Mouse (Mus musculus) lung, embryonic 14.5 days (tissue): Measurements from ENCODE around the gene Dok5. TPM values are rescaled to one million over a fixed set of nuclear protein-coding genes. Genes with fewer than 3 reads are reported as not detected.

Experiments used
- ATAC-seq: fragments of 200-750 bp; cut with Nextera tagmentation; 2 replicates; pipeline ENCODE4 v1.8.0; 2017; ENCODE audit warnings: mild to moderate bottlenecking, moderate TSS enrichment, moderate library complexity; ENCODE audit not compliant: insufficient read depth
- DNase-seq: peaks from one replicate; pipeline ENCODE4 v3.0.0-alpha.2; 2015
- H3K27ac ChIP-seq: fragments of 300-500 bp; sonication (generic); 2 replicates; pipeline ENCODE4 v1.5.1; 2014; ENCODE audit warnings: low read depth, mild to moderate bottlenecking, moderate library complexity
- H3K27me3 ChIP-seq: fragments of 300-500 bp; sonication (generic); 2 replicates; pipeline ENCODE4 v1.6.1; 2014; ENCODE audit warnings: low read length, control low read depth; ENCODE audit not compliant: insufficient read depth
- H3K36me3 ChIP-seq: fragments of 300-500 bp; sonication (generic); 2 replicates; pipeline ENCODE4 v1.6.1; 2014; ENCODE audit warnings: control low read depth; ENCODE audit not compliant: insufficient read depth
- H3K4me1 ChIP-seq: fragments of 300-500 bp; sonication (generic); 2 replicates; pipeline ENCODE4 v1.6.1; 2014; ENCODE audit warnings: antibody characterized with exemption, control low read depth; ENCODE audit not compliant: insufficient read depth
- H3K4me2 ChIP-seq: fragments of 300-500 bp; sonication (generic); 2 replicates; pipeline ENCODE4 v1.6.1; 2014; ENCODE audit warnings: mild to moderate bottlenecking
- H3K4me3 ChIP-seq: fragments of 300-500 bp; sonication (generic); 2 replicates; pipeline ENCODE4 v1.5.1; 2014; ENCODE audit warnings: low read depth, low read length
- H3K9ac ChIP-seq: fragments of 300-500 bp; sonication (generic); 2 replicates; pipeline ENCODE4 v1.6.1; 2014
- H3K9me3 ChIP-seq: fragments of 300-500 bp; sonication (generic); 2 replicates; pipeline ENCODE4 v1.6.1; 2016; ENCODE audit warnings: low read depth, low read length, control low read depth
- CTCF ChIP-seq: IDR thresholded peaks from 2 replicates; pipeline ENCODE4 v1.5.1; 2016; ENCODE audit warnings: antibody characterized with exemption, low read depth
- WGBS: fragments of 180-500 bp; shearing (Covaris S2); extraction: QIAGEN DNeasy Blood & Tissue Kit; methylation state at CpG from one replicate; pipeline ENCODE4 v1.1.7; 2014; 5-methylcytosine and 5-hydroxymethylcytosine counted together
- polyA plus RNA-seq: library from polyadenylated mRNA; unstranded; fragments of >200 nt; fragmentation: Nextera tagmentation; extraction: Ambion mirVana; gene quantifications from 2 replicates; pipeline ENCODE4 v1.2.1, GENCODE M21; 2014

Gene Dok5
- 0.83 and 2.1 TPM in 2 replicates for polyA plus RNA-seq

DNA sequence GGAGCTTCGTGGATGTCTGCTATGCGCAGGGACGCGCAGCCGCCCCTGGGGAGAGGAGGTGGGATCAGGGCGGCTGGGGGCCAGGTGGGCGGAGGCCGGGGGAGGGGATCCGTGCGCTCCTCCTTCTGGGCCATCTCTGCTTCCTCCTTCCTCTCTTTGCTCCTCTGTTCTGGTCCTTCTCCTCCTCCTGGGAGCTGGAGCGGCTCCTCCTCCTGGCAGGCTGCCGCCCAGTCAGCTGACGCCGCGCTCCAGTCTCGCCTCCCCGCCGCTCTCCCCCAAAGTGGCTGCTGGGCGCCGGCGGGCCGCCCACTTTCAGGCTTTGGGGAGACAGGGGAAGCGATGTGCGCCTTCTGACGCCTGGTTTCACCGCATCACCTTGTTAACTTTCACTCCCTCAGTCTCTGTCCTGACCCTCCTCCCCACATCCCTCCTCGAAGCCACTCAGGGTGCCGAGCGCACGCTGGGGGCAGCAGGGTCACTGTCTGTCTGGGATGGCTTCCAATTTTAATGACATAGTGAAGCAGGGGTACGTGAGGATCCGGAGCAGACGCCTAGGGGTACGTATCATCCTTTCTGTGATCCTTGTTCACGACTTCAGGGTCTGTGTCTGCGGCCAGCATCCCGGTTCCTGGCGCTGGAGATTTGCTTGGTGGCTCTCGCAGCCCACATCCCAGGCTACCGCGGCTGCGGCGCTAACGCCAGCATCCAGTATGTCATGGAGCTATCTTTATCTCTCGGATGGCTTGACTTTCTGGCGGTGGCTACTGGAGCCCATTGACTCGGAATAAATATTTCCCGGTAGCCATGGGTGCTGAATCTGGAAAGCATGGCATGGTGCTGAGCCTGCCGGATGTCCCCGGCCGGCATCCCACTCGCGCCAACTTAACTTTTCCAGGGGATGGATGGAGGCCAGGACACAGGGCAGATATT lies at the start of gene Dok5:
Dok5 (plus strand) TSS at position 176 of the 930 bp plus-strand sequence.
- Histone ChIP-seq H3K4me3 (peak within 1 kb of the TSS; percentile 46), H3K36me3 (no peaks in the 10 kb centered on the region), H3K4me1 (no peaks in the 10 kb centered on the region; the same call in 1 of the 2 replicates), H3K27me3 (peaks cover 19% of the 10 kb centered on the region), H3K27ac (no peak within 1 kb of the TSS), H3K9me3 (no peaks in the 10 kb centered on the region), H3K9ac (peak within 1 kb of the TSS; percentile 49), H3K4me2 (peak within 1 kb of the TSS; percentile 89)
- WGBS = 2% methylated on average over 45 of the region's 53 CpGs
- ATAC-seq (peak; percentile 93), DNase-seq (peak; percentile 90)
- 0 out of 2 replicates have a peak, but pooled peaks have one; percentile 5 for TF ChIP-seq CTCF

DNA sequence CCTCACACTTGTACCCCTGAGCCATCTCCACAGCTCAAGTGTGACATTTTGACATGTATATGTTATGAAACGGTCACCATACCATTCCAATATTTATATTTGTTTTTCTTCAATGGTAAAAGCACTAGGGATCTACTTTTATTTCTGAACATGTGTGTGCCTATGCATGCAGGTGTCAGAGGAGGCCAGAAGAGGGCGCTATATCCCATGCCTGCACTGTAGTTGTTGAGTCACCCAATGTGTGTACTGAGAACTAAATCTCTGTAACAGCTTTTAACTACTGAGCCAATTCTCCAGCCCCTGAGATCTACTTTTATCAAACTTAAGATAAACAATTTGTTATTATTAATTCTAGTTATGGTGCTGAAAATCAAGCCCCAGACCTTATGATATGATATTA lies 48.2 kb upstream of the Dok5 start:
- no peak overlapping the region for H3K4me2 ChIP-seq
- no peak overlapping the region for H3K27ac ChIP-seq
- H3K9me3 ChIP-seq = no peaks in the 10 kb centered on the region
- DNase-seq (peak; percentile 13), ATAC-seq (no peak)
- no peaks in the 10 kb centered on the region for H3K27me3 ChIP-seq
- TF ChIP-seq CTCF = peak; percentile 47; the same call in 1 of the 2 replicates
- H3K36me3 ChIP-seq = no peaks in the 10 kb centered on the region
- H3K9ac ChIP-seq = no peak overlapping the region
- no peak overlapping the region for H3K4me3 ChIP-seq
- WGBS = 66% methylated on average over 2 of the region's 2 CpGs
- no peaks in the 10 kb centered on the region for H3K4me1 ChIP-seq

DNA sequence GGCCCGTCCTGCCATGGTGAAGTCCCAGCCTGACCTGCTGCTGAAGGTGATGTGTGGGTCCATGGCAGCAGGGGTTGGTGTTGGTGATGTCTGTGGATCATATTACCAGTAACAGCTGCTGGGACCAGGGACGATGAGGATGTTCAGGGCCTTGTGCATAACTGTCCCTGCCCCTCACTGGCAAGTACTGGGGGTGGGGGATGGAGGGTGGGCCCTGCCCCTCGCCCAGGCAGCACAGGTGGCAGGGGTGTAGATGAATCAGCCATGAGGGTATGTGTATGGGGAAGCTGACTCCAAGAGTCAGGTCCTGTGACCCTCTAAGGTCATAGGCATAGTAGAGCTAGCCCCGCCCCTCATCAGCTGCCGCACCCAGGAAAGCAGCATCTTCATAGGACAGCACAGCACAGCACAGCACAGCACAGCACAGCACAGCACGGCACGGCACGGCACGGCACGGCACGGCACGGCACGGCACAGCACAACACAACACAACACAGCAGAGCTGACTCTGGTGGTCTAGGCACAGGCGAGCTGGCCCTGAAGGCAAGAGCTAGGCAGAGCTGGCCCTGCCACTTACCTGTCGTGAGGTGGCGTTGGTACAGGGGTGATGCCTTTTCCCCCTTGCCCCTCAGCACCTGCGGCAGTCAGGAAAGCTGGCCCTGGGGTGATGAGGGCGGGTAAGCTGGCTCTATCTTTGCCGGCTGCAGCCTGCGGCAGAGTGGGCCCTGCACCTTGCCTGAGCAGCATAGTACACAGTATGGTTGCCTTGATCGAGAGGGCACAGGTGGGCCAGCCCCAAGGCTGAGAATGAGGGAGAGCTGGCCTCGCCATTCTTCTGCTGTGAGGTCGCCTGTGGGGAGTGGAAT lies 36.3 kb upstream of the Dok5 start:
- no peak overlapping the region for H3K27ac ChIP-seq
- TF ChIP-seq CTCF = no peak
- H3K9me3 ChIP-seq = no peaks in the 10 kb centered on the region
- DNase-seq (no peak), ATAC-seq (peak; percentile 28; the same call in 1 of the 2 replicates)
- no peaks in the 10 kb centered on the region for H3K4me1 ChIP-seq
- H3K36me3 ChIP-seq = no peaks in the 10 kb centered on the region
- WGBS = 75% methylated on average over 23 of the region's 23 CpGs
- no peak overlapping the region for H3K4me3 ChIP-seq
- no peak overlapping the region for H3K4me2 ChIP-seq
- H3K9ac ChIP-seq = no peak overlapping the region
- H3K27me3 ChIP-seq = no peaks in the 10 kb centered on the region

DNA sequence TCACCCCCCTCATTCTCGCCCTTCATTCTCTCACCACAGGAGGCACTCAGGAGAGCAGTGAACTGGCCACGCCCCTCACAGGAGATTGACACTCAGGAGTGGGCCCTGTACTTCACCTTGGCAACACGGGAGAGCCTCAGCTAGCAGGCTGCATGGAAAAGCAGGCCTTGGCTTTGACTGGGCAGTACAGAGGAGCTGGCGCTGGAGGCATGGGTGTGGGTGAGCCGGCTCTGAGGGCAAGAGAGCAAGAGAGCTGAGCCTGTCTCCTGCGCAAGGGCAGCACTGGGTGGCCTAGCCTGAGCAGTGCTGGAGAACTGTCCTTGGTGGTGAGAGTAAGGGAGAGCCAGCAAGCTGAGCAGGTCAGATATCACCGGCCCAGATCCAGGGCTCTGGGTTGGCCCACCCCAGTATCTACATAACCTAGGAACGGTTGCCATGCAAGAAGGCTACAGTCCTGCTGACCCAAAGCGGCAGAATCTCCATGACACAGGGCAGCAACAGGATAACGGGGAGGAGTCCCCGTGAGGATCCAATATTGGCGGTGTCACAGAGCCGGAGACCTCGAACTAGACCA lies 35.6 kb upstream of the Dok5 start:
- H3K36me3 ChIP-seq = no peaks in the 10 kb centered on the region
- DNase-seq (peak; percentile 27), ATAC-seq (peak; percentile 47)
- no peak overlapping the region for H3K27ac ChIP-seq
- H3K4me3 ChIP-seq = no peak overlapping the region
- H3K4me2 ChIP-seq = no peak overlapping the region
- 68% methylated on average over 14 of the region's 14 CpGs for WGBS
- H3K27me3 ChIP-seq = no peaks in the 10 kb centered on the region
- H3K4me1 ChIP-seq = no peaks in the 10 kb centered on the region
- no peak for TF ChIP-seq CTCF
- H3K9ac ChIP-seq = no peak overlapping the region
- H3K9me3 ChIP-seq = no peaks in the 10 kb centered on the region

DNA sequence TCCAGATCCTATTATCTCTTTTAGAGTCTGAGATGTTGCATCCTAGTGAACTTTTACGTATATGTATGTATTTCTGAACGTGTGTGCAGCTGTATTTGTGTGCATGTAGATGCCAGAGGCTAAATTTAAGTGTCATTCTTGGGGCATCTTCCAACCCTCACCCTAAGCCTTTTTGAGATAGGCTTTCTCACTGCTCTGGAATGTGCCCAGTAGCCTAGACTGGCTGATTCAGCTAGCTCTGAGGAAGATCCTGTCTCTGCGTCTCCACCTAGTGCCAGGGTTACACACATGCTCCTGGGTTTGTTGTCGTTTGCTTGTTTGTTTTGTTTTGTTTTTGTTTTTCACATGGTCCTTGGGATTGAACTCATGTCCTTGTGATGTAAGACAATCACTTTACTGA lies 31.1 kb upstream of the Dok5 start:
- Histone ChIP-seq H3K27me3 (no peaks in the 10 kb centered on the region), H3K4me2 (no peak overlapping the region), H3K9me3 (no peaks in the 10 kb centered on the region), H3K9ac (no peak overlapping the region), H3K27ac (no peak overlapping the region), H3K4me1 (no peaks in the 10 kb centered on the region), H3K36me3 (no peaks in the 10 kb centered on the region), H3K4me3 (no peak overlapping the region)
- ATAC-seq (no peak), DNase-seq (no peak)
- WGBS = 75% methylated on average over 4 of the region's 4 CpGs
- no peak for TF ChIP-seq CTCF

DNA sequence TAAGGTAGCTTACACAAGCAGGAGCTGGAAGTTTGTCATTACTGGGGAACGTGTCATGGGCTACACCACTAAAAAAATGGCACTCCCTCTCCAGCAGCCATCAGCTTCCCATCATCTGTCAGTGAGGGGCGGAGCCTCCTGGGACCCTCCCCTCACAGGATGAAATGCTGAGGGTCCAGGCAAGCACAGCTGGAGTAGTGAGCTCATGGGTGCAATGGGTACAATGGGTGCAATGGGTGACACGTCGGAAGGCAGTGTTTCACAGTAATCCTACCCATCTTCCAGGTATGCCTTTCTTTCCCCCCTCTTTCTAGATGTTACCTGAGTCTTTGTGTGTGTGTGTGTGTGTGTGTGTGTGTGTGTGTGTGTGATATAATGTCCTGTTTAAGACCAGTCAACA lies 25.1 kb upstream of the Dok5 start:
- DNase-seq = no peak
- 79% methylated on average over 4 of the region's 4 CpGs for WGBS

More for the DNA sequence above, 25.1 kb upstream of the Dok5 start:
- no peak for TF ChIP-seq CTCF
- Histone ChIP-seq H3K9me3 (no peaks in the 10 kb centered on the region), H3K4me2 (no peak overlapping the region), H3K36me3 (no peaks in the 10 kb centered on the region), H3K27me3 (no peaks in the 10 kb centered on the region), H3K4me1 (no peaks in the 10 kb centered on the region), H3K4me3 (no peak overlapping the region), H3K9ac (no peak overlapping the region), H3K27ac (no peak overlapping the region)
- ATAC-seq = no peak
